Mouse (Mus musculus) left cerebral cortex, postnatal 4 days (tissue): ENCODE results near the gene Glis2. TPM values are rescaled to one million over a fixed set of nuclear protein-coding genes. Genes with fewer than 3 reads are reported as not detected.

Experiments
- DNase-seq: peaks from one replicate; pipeline ENCODE4 v3.0.0-alpha.2; 2022
- intact Hi-C: fragments of 180-260 bp; cut with DNase I; formaldehyde crosslinking; loops from one replicate; pipeline ENCODE4 v1.15.1; 2025
- total RNA-seq, 2 experiments: library from RNA; stranded (reverse); gene quantifications; 2 replicates each; pipeline ENCODE4 v1.2.3; 2021

Gene Glis2
- 10 to 100 TPM; 29.0 to 32.8 TPM for total RNA-seq

GRCm38 (mm10) chr16:4593971-4594813 lies at the start of gene Glis2:
Glis2 (plus strand) TSS chr16:4594713.
- intact Hi-C loops, result no loop called here
- peak; percentile 87 for DNase-seq

GRCm38 (mm10) chr16:4544845-4545244 lies 49.7 kb upstream of the Glis2 start:
- intact Hi-C loops, result loop anchor here (5.0 kb wide), 3 partner anchors 53 to 243 kb away; no protein-coding TSS in a partner anchor
- DNase-seq, result no peak

- no peak for DNase-seq
- intact Hi-C loops, result no loop called here
Observed at GRCm38 (mm10) chr16:4546838-4547237, 47.7 kb upstream of the Glis2 start.

- intact Hi-C loops, result no loop called here
- no peak for DNase-seq
Observed at GRCm38 (mm10) chr16:4547611-4548010, 46.9 kb upstream of the Glis2 start.

- intact Hi-C loops, result no loop called here
- DNase-seq, result no peak
Observed at GRCm38 (mm10) chr16:4548953-4549688, 45.4 kb upstream of the Glis2 start.

GRCm38 (mm10) chr16:4551056-4551455 lies 43.5 kb upstream of the Glis2 start:
- peak; percentile 68 for DNase-seq
- intact Hi-C loops, result no loop called here

GRCm38 (mm10) chr16:4551885-4552284 lies 42.6 kb upstream of the Glis2 start:
- intact Hi-C loops, result no loop called here
- DNase-seq, result no peak

- intact Hi-C loops, result no loop called here
- no peak for DNase-seq
Observed at GRCm38 (mm10) chr16:4552829-4553550, 41.5 kb upstream of the Glis2 start.

- intact Hi-C loops, result no loop called here
- DNase-seq, result no peak
Observed at GRCm38 (mm10) chr16:4555555-4555954, 39.0 kb upstream of the Glis2 start.

- intact Hi-C loops, result no loop called here
- no peak for DNase-seq
Observed at GRCm38 (mm10) chr16:4557085-4557484, 37.4 kb upstream of the Glis2 start.

GRCm38 (mm10) chr16:4557949-4558348 lies 36.6 kb upstream of the Glis2 start:
- DNase-seq, result peak; percentile 53
- intact Hi-C loops, result no loop called here

- intact Hi-C loops, result no loop called here
Observed at GRCm38 (mm10) chr16:4558384-4558979, 36.0 kb upstream of the Glis2 start.

GRCm38 (mm10) chr16:4558980-4559631 lies 35.4 kb upstream of the Glis2 start:
- intact Hi-C loops, result no loop called here
- peak; percentile 68 for DNase-seq

More at GRCm38 (mm10) chr16:4558384-4558979, 36.0 kb upstream of the Glis2 start:
- DNase-seq, result peak; percentile 92

GRCm38 (mm10) chr16:4559715-4560144 lies 34.8 kb upstream of the Glis2 start, which contains the start of gene Tfap4:
Tfap4 (minus strand) TSS chr16:4559854.
- peak; percentile 89 for DNase-seq
- intact Hi-C loops, result no loop called here

GRCm38 (mm10) chr16:4560145-4560952 lies 34.2 kb upstream of the Glis2 start:
- peak; percentile 80 for DNase-seq
- intact Hi-C loops, result no loop called here

GRCm38 (mm10) chr16:4567912-4568311 lies 26.6 kb upstream of the Glis2 start:
- intact Hi-C loops, result loop anchor here (5.0 kb wide), 1 partner anchor 39 kb away; no protein-coding TSS in a partner anchor
- DNase-seq, result peak; percentile 90

GRCm38 (mm10) chr16:4570737-4571136 lies 23.8 kb upstream of the Glis2 start:
- intact Hi-C loops, result no loop called here
- no peak for DNase-seq

- DNase-seq, result no peak
- intact Hi-C loops, result no loop called here
Observed at GRCm38 (mm10) chr16:4576038-4576437, 18.5 kb upstream of the Glis2 start.

- DNase-seq, result no peak
- intact Hi-C loops, result no loop called here
Observed at GRCm38 (mm10) chr16:4576873-4577272, 17.6 kb upstream of the Glis2 start.
